14 mouse cellular contexts compared by ENCODE assay signal in genomic region chr2:28138583-28138982, GRCm38 (mm10). TPM values are rescaled to one million over a fixed set of nuclear protein-coding genes. Genes with fewer than 3 reads are reported as not detected.
DNase-seq lines count a peak whose midpoint lies in the region; ATAC-seq and TF ChIP-seq lines count a peak whose summit lies in the region.
"Had no signal": no experiment of that assay in that cellular context is flagged by ENCODE, and none has a peak within 500 bp of the region (broad histone marks: within the 10 kb centered on the region; RNA-seq: fewer than 3 reads in every experiment).

No protein-coding gene starts in this region.

- DNase-seq in heart, adult 11 months = peak; percentile 91
- DNase-seq in heart, postnatal 25 days (ENCODE audit: low spot score) = no peak
- DNase-seq in midbrain, postnatal 0 days (ENCODE audit: low spot score) = peak; percentile 76
- no peak for DNase-seq in midbrain, embryonic 14.5 days
- DNase-seq in kidney, postnatal 25 days = peak; percentile 67 to 78
- DNase-seq in right cerebral cortex, postnatal 4 days = no peak
- no peak for DNase-seq in T-cell, adult 2 months (ENCODE audit: low spot score)
- no peak for DNase-seq in thymus, postnatal 4 days
- DNase-seq: cerebellum, adult 8-10 months; thymus, adult 18-20 months had no signal

- intact Hi-C loops in heart, postnatal 25 days (cut with DNase I) = no loop called here

- H3K36me3 ChIP-seq in midbrain, postnatal 0 days (ENCODE audit: insufficient read depth, low read length) = no peaks in the 10 kb centered on the region
- H3K36me3 ChIP-seq in midbrain, embryonic 14.5 days (ENCODE audit: control insufficient read depth, insufficient read depth, low read length) = no peaks in the 10 kb centered on the region

- no peak for ATAC-seq in midbrain, postnatal 0 days (ENCODE audit: low FRiP score)
- ATAC-seq in midbrain, embryonic 14.5 days (ENCODE audit: low FRiP score, low TSS enrichment) = no peak

- H3K9ac ChIP-seq in midbrain, postnatal 0 days (replicated peaks; ENCODE audit: low read length, poor library complexity, severe bottlenecking) = no peak overlapping the region
- no peak overlapping the region for H3K9ac ChIP-seq in midbrain, embryonic 14.5 days (replicated peaks; ENCODE audit: low read length)

- WGBS in midbrain, postnatal 0 days = 41% methylated on average over 6 of the region's 6 CpGs
- WGBS in midbrain, embryonic 14.5 days = 65% methylated on average over 6 of the region's 6 CpGs

- H3K27ac ChIP-seq in midbrain, postnatal 0 days (ENCODE audit: low read depth, low read length) = no peak overlapping the region
- H3K27ac ChIP-seq in midbrain, embryonic 14.5 days (replicated peaks; ENCODE audit: low read depth, low read length) = no peak overlapping the region

- H3K4me1 ChIP-seq in midbrain, postnatal 0 days (ENCODE audit: insufficient read depth, low read length) = no peaks in the 10 kb centered on the region; the same call in 1 of the 2 replicates
- H3K4me1 ChIP-seq in midbrain, embryonic 14.5 days (ENCODE audit: control insufficient read depth, insufficient read depth, low read length) = peaks cover 10% of the 10 kb centered on the region; the same call in 1 of the 2 replicates
- H3K4me1 ChIP-seq: megakaryocyte, embryonic 14.5 days had no signal

- no peaks in the 10 kb centered on the region for H3K9me3 ChIP-seq in midbrain, postnatal 0 days (ENCODE audit: low read length)
- H3K9me3 ChIP-seq in midbrain, embryonic 14.5 days (ENCODE audit: control insufficient read depth, low read length) = no peaks in the 10 kb centered on the region

- H3K27me3 ChIP-seq in midbrain, postnatal 0 days (ENCODE audit: insufficient read depth, low read length) = no peaks in the 10 kb centered on the region
- H3K27me3 ChIP-seq in midbrain, embryonic 14.5 days (ENCODE audit: control insufficient read depth, insufficient read depth, low read length) = no peaks in the 10 kb centered on the region

- H3K4me3 ChIP-seq in midbrain, postnatal 0 days (ENCODE audit: low read depth, low read length) = no peak overlapping the region
- H3K4me3 ChIP-seq in midbrain, embryonic 14.5 days (replicated peaks; ENCODE audit: low read depth, low read length) = no peak overlapping the region
- H3K4me3 ChIP-seq: megakaryocyte, embryonic 14.5 days had no signal

- no peak for TF ChIP-seq CTCF in midbrain, postnatal 0 days (IDR thresholded peaks at IDR 0.05)

- no peak overlapping the region for H3K4me2 ChIP-seq in midbrain, postnatal 0 days (ENCODE audit: low read depth, low read length, poor library complexity, severe bottlenecking)
- H3K4me2 ChIP-seq in midbrain, embryonic 14.5 days (ENCODE audit: low read length) = no peak overlapping the region

RNA-seq across cellular contexts. Expression of gene Fcnb, which starts 53.9 kb away (rescaled TPM):
- total RNA-seq in heart, postnatal 25 days (2021) = not detected
- total RNA-seq in midbrain, postnatal 0 days (2014; rRNA removed) = not detected in 2 replicates
- polyA plus RNA-seq in midbrain, postnatal 0 days (2015; fragmentation: Nextera tagmentation; extraction: Ambion mirVana) = not detected in 2 replicates
- not detected in 2 replicates for polyA plus RNA-seq in midbrain, embryonic 14.5 days (2014; fragmentation: Nextera tagmentation; extraction: Ambion mirVana)
- total RNA-seq: left cerebral cortex, postnatal 36 days had no signal
- polyA plus RNA-seq: neural tube, embryonic 14.5 days; small intestine, adult 2 months had no signal

RNA-seq across cellular contexts. Expression of gene Olfm1, which starts 54.2 kb away (rescaled TPM):
- 10 to 100 TPM in 1 of 2 experiments, 1 to 10 TPM in 1; 9.3 to 10.3 TPM for total RNA-seq in heart, postnatal 25 days (2021)
- 486 and 500 TPM in 2 replicates for total RNA-seq in midbrain, postnatal 0 days (2014; rRNA removed)
- 426 and 440 TPM in 2 replicates for polyA plus RNA-seq in midbrain, postnatal 0 days (2015; fragmentation: Nextera tagmentation; extraction: Ambion mirVana)
- 295 and 301 TPM in 2 replicates for polyA plus RNA-seq in midbrain, embryonic 14.5 days (2014; fragmentation: Nextera tagmentation; extraction: Ambion mirVana)

Comparison
In these comparisons a context has a peak if more than half of its experiments do, and no peak if none do; other contexts are left out.
1. DNase-seq: peak in heart, adult 11 months (single experiment), midbrain, postnatal 0 days (single experiment) and kidney, postnatal 25 days (2 of 2); none in heart, postnatal 25 days (single experiment), midbrain, embryonic 14.5 days (single experiment), right cerebral cortex, postnatal 4 days (single experiment), T-cell, adult 2 months (single experiment) and thymus, postnatal 4 days (single experiment).
2. RNA of gene Olfm1, which starts 54.2 kb away (total RNA-seq): 486 to 500 TPM in midbrain, postnatal 0 days; 9.3 to 10.3 TPM in heart, postnatal 25 days; every median in the first group is over 10 times any median in the second.